Mouse (Mus musculus) erythroblast, embryonic 14.5 days (primary cell): ENCODE results near the gene Med15.

ENCODE experiments used
- GATA1 ChIP-seq: IDR thresholded peaks from 2 replicates; pipeline ENCODE4 v1.6.1; 2012; ENCODE audit warnings: low read length, inconsistent platforms, mixed read lengths
- TAL1 ChIP-seq: IDR thresholded peaks from 3 replicates; pipeline ENCODE4 v1.6.1; 2012; ENCODE audit warnings: low read length, inconsistent platforms, mixed read lengths

DNA sequence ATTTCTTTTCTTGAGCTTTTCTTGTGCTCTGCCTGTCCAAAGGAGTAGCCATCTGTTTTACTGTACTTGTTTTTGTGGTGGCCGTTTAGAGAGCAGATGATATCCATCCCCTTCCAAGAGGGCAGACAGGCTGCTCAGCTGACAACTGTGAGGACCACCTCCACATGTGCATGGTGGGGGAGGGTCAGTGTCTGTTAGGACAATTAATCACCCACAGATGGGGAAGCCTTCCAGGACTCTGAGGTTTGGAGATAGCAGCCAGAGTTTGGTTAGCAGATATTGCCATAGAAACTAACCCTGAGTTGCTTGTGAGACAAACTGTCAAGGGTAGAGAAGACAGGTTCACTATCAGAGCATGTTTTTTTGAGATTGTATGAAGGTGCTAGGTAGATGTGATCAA lies 28.4 kb upstream of the Med15 start:
- TF ChIP-seq TAL1 (no peak), GATA1 (no peak)
